Mouse (Mus musculus): ENCODE results near the gene Exoc6b.

DNA sequence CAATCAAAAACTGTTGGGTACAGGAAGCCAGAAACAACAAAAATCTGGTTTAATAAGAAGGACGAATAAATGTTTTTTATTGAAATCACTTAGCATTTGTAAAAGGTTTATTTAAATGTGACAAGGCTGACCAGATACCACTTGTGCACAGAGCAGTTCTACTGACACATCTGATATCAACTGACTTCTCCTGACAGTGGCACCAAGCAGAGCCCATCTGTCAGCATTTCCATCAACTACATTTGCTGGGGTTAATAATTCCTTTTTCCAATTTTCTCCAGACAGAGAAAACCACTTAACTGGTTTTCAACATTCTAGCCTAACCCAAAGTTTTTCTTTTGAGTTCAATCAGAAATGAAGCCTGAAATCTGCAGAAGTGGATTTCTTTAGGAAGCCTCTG is 100.8 kb downstream of the Exoc6b start:
- TF ChIP-seq GATA1 (IDR thresholded peaks at IDR 0.05; ENCODE audit: borderline replicate concordance, low read length) (no peak), FLI1 (IDR thresholded peaks at IDR 0.05; ENCODE audit: low read length) (no peak)

Data from megakaryocyte, embryonic 14.5 days (primary cell).